Mouse (Mus musculus): Measurements from ENCODE around the gene Ikzf3.

The Ikzf3 gene

DNA sequence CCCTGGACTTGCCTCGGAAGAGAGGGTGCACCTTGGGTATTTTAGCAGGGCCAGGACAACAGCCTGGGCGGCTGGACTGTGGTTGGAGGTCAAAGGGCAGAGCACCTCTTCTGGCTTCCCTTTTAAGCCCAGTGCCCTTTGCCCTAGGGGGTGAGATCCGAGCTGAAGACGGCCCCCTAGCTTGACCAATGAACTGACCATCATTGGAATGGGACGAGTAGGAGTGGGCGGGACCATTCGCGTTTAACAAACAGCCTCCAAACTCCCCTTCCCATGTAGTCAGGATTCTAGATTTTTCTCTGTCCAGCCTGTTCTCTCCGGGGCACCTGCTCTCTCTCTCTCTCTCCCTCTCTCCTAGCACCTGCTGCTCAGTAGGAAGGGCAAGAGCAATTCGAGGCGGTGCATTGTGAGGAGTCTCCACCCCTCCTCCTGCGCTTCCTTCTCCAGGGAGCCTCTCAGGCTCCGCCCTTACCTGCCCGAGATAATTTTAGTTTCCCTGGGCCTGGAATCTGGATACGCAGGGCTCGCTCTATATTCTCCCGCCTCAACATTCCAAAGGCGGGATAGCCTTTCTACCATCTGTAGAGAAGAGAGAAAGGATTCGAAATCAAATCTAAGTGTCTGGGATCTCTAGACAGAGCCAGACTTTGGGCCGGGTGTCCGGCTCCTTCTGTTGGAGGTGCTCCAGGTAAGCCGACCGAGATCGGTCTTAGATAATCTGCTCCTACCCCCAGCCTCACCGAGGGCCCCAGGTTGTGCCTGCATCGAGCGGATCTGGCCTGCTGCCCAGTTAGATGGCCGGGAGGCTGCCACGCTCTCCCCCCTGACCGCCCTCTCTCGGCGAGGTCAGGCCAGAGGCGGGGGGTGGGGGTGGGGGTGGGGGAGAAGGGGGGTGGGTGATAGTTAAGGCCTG is 99.0 kb downstream of the Ikzf3 start:
- no peak for DNase-seq (ENCODE audit: low spot score)

- no peak for DNase-seq (ENCODE audit: low spot score)
Observed at GRCm38 (mm10) chr11:98446213-98446561, 99.6 kb downstream of the Ikzf3 start, which contains the start of gene Grb7. Grb7 (plus strand) TSS chr11:98446394.

DNA sequence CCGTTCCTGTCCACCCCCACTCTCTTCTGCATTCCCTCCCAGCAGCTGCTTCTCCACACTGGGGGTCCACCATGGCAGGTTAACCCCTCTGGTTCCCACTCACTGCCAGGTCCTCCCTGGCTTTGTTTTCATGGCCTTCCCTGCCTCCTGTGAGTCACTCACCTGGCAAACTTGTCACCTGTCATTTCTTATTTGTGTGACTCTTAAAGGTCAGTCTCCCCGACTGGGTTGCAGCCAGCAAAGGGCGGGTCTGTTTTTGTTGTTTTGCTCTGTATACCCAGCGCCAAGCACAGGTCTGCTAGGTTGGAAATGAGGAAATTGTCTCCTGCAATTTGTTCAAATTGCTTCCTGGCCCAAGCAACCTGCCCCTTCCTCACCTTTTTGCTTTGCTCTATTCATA is 100.2 kb downstream of the Ikzf3 start:
- DNase-seq (ENCODE audit: low spot score), result no peak

DNA sequence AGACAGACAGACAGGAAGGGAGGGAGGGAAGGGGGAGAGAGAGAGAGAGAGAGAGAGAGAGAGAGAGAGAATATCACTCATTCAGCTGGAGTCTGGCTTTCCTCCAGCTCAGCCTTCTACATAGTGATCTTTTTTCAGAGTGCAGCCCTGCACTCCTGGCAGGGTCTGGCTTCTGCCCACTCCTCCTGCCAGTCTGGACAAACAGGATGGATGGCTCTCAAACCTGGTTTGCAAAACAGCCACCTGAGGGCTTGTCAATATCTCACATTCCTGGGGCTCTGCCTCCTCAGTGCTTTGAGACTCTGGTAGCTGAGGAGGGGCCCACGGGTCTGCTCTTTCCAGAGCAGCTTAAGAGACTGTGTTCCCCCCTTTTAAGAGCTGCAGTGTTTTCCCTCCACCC is 100.6 kb downstream of the Ikzf3 start:
- DNase-seq (ENCODE audit: low spot score), result no peak

DNA sequence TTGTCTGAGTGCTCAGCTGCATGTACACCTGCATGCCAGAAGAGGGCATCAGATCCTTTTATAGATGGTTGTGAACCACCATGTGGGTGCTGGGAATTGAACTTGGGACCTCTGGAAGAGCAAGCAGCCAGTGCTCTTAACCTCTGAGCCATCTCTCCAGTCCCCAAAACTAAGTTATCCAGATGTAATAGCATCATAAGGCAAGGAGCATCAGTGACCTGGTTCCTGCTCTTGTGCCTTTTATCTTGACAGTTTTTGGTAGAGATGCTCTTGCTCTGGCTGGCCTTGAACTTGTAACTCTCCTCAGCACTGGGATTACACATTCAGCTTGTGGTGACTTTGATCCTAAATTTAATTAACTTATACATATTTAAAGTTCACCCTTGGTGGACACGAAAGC is 102.1 kb downstream of the Ikzf3 start:
- no peak for DNase-seq (ENCODE audit: low spot score)

GRCm38 (mm10) chr11:98438331-98439158 is 107.3 kb downstream of the Ikzf3 start, which contains the start of gene Mien1:
Mien1 (minus strand) TSS chr11:98438991.
- peak; percentile 87 for DNase-seq (ENCODE audit: low spot score)

- no peak for DNase-seq (ENCODE audit: low spot score)
Observed at GRCm38 (mm10) chr11:98437441-98437840, 108.4 kb downstream of the Ikzf3 start.

- no peak for DNase-seq (ENCODE audit: low spot score)
Observed at GRCm38 (mm10) chr11:98435723-98436122, 110.1 kb downstream of the Ikzf3 start.

GRCm38 (mm10) chr11:98431743-98432502 is 113.9 kb downstream of the Ikzf3 start:
- DNase-seq (ENCODE audit: low spot score), result no peak

DNA sequence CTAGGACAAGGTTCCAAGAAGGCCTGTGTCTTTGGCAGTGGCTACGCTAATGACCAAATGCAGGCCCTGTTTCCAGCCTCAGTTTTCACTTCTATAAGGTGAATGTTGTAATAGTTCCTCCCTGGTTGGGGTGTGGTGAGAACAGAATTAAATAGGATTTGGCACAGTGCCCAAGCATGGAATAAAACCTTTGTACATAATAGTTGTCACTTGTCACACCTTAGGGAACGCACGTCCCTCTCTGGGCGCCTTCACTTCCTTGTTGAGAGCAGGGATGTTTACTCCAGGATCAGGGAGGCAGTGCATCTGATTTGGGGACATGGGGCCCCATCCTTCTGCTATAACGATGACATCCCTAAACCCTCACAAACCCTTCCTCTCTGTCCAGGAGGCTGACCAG is 117.4 kb downstream of the Ikzf3 start:
- DNase-seq (ENCODE audit: low spot score), result no peak

GRCm38 (mm10) chr11:98426592-98426991 is 119.2 kb downstream of the Ikzf3 start:
- no peak for DNase-seq (ENCODE audit: low spot score)

GRCm38 (mm10) chr11:98418939-98419547 is 126.8 kb downstream of the Ikzf3 start:
- no peak for DNase-seq (ENCODE audit: low spot score)

GRCm38 (mm10) chr11:98418273-98418672 is 127.6 kb downstream of the Ikzf3 start:
- DNase-seq (ENCODE audit: low spot score), result no peak

GRCm38 (mm10) chr11:98417074-98417473 is 128.8 kb downstream of the Ikzf3 start:
- DNase-seq (ENCODE audit: low spot score), result no peak

Data from layer of hippocampus, adult 9-10 months (tissue).